Comparison of ENCODE assay signal across 18 mouse cellular contexts in the genomic region with DNA sequence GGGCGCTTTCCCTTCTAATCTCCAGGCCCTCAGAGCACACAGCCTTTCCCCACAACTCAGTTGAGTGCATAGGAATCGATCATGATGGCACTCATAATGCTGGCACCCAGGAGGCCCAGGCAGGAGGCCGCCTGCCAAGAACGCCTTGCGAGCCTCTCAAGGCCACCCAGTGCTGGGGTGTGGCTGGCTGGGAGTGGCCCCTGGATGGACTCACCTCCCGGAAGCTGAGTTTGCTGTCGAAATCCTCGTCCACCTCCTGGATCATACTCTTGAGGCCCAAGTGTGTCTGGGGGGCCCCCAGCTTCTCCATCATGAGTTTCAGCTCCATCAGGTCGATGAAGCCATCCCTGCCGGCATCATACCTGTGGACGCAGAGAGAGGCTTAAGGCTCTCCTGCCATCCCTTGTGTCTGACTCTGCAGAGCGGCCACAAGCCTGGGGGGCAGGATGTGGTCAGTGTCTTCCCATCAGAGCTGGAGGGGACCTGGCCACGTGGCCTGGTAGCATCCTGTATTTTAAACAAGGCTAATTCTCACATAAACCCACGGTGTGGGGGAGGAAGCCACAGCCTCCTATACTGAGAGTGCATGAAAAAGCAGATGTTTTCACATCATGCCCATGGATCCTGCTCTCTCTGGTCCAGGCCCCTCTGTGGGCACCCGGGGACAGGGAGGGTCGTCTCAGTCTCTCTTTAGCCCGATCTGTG. TPM values are rescaled to one million over a fixed set of nuclear protein-coding genes. Genes with fewer than 3 reads are reported as not detected.
DNase-seq lines count a peak whose midpoint lies in the region; ATAC-seq and TF ChIP-seq lines count a peak whose summit lies in the region.
"Had no signal": no experiment of that assay in that cellular context is flagged by ENCODE, and none has a peak within 500 bp of the region (broad histone marks: within the 10 kb centered on the region; RNA-seq: fewer than 3 reads in every experiment).

No protein-coding gene starts in this region.

- no peak for TF ChIP-seq CTCF in kidney, adult 2 months (conservative IDR thresholded peaks at IDR 0.05; ENCODE audit: insufficient read depth, insufficient read length, low read depth, low read length)

- H3K27me3 ChIP-seq in kidney, adult 2 months (replicated peaks; ENCODE audit: control insufficient read depth, insufficient read depth, low read length): no peaks in the 10 kb centered on the region
- no peaks in the 10 kb centered on the region for H3K27me3 ChIP-seq in kidney, embryonic 14.5 days (ENCODE audit: control insufficient read depth, insufficient read depth, low read length)
- no peaks in the 10 kb centered on the region for H3K27me3 ChIP-seq in megakaryocyte, embryonic 14.5 days (replicated peaks)
- H3K27me3 ChIP-seq: limb, embryonic 15.5 days; midbrain, embryonic 12.5 days; neural tube, embryonic 13.5 days had no signal

- peak; percentile 9 for DNase-seq in kidney, adult 2 months
- no peak for DNase-seq in kidney, postnatal 4 days
- no peak for DNase-seq in thymus, adult 18-20 months
- DNase-seq: heart, adult 2 months; heart, postnatal 4 days; layer of hippocampus, postnatal 36 days; right cerebral cortex, adult 18-20 months had no signal

- no peak overlapping the region for H3K4me3 ChIP-seq in kidney, adult 2 months (ENCODE audit: insufficient read depth, low read depth, low read length)
- H3K4me3 ChIP-seq in kidney, embryonic 14.5 days (ENCODE audit: low read length): no peak overlapping the region
- peak overlapping the region; percentile 62 for H3K4me3 ChIP-seq in megakaryocyte, embryonic 14.5 days (replicated peaks)
- H3K4me3 ChIP-seq: erythroblast, embryonic 14.5 days; heart, adult 2 months; limb, embryonic 15.5 days; midbrain, embryonic 12.5 days; neural tube, embryonic 13.5 days had no signal

- 88% methylated on average over 17 of the region's 17 CpGs for WGBS in kidney, adult 2 months
- 84% methylated on average over 17 of the region's 17 CpGs for WGBS in kidney, embryonic 14.5 days

- TF ChIP-seq POLR2A in kidney, adult 2 months (IDR thresholded peaks at IDR 0.05; ENCODE audit: low read depth, low read length): no peak

- H3K4me1 ChIP-seq in kidney, adult 2 months (ENCODE audit: control insufficient read depth, insufficient read depth, low read length): peaks cover 2% of the 10 kb centered on the region; the same call in 1 of the 2 replicates
- no peaks in the 10 kb centered on the region for H3K4me1 ChIP-seq in kidney, embryonic 14.5 days (ENCODE audit: control insufficient read depth, insufficient read depth, low read length)
- H3K4me1 ChIP-seq in megakaryocyte, embryonic 14.5 days: peaks cover 58% of the 10 kb centered on the region

- ATAC-seq in kidney, embryonic 14.5 days (ENCODE audit: low FRiP score, low TSS enrichment): no peak
- ATAC-seq in CD4-positive, CD25-positive, alpha-beta regulatory T cell, adult 4 months: peak; percentile 79
- ATAC-seq in inflammation-experienced regulatory T-cells, adult 6 months: peak; percentile 82

- H3K4me2 ChIP-seq in kidney, embryonic 14.5 days (replicated peaks; ENCODE audit: low read depth, low read length): no peak overlapping the region
- H3K4me2 ChIP-seq: limb, embryonic 15.5 days; midbrain, embryonic 12.5 days; neural tube, embryonic 13.5 days had no signal

- H3K9me3 ChIP-seq in kidney, embryonic 14.5 days (ENCODE audit: control insufficient read depth, low read length): no peaks in the 10 kb centered on the region
- H3K9me3 ChIP-seq in megakaryocyte, embryonic 14.5 days: no peaks in the 10 kb centered on the region
- H3K9me3 ChIP-seq: limb, embryonic 15.5 days; neural tube, embryonic 13.5 days had no signal

- H3K27ac ChIP-seq in kidney, adult 2 months (ENCODE audit: insufficient read depth, low read depth, low read length): no peak overlapping the region
- H3K27ac ChIP-seq in kidney, embryonic 14.5 days (ENCODE audit: low read depth, low read length): no peak overlapping the region
- H3K27ac ChIP-seq: heart, adult 2 months; kidney, postnatal 0 days; limb, embryonic 15.5 days; midbrain, embryonic 12.5 days; neural tube, embryonic 13.5 days had no signal

- no peaks in the 10 kb centered on the region for H3K36me3 ChIP-seq in kidney, adult 2 months (ENCODE audit: control insufficient read depth, insufficient read depth, low read length)
- peaks cover 9% of the 10 kb centered on the region; the same call in 1 of the 2 replicates for H3K36me3 ChIP-seq in kidney, embryonic 14.5 days (ENCODE audit: control insufficient read depth, insufficient read depth, low read length)
- H3K36me3 ChIP-seq in megakaryocyte, embryonic 14.5 days (replicated peaks; ENCODE audit: low read length): peaks cover 86% of the 10 kb centered on the region

- H3K9ac ChIP-seq in kidney, embryonic 14.5 days (ENCODE audit: low read depth, low read length): no peak overlapping the region
- H3K9ac ChIP-seq: limb, embryonic 15.5 days; midbrain, embryonic 12.5 days; neural tube, embryonic 13.5 days had no signal

RNA-seq across cellular contexts. Expression of a gene that starts 13.0 kb away (rescaled TPM):
- polyA plus RNA-seq in kidney, adult 2 months (2012; rRNA removed): 36.3 and 41.0 TPM in 2 replicates
- polyA plus RNA-seq in kidney, embryonic 14.5 days (2014; fragmentation: Nextera tagmentation; extraction: Ambion mirVana): 29.5 and 30.3 TPM in 2 replicates
- 10 to 100 TPM; 19.8 to 27.0 TPM for polyA plus RNA-seq in CD4-positive, CD25-positive, alpha-beta regulatory T cell, adult 4 months (2017; shearing (Covaris generic))
- 10 to 100 TPM; 26.9 to 64.6 (median 28.4) TPM for polyA plus RNA-seq in inflammation-experienced regulatory T-cells, adult 6 months (2017; shearing (Covaris generic))
- 34.7 and 93.3 TPM in 2 replicates for polyA plus RNA-seq in megakaryocyte, embryonic 14.5 days (2012; ENCODE audit: insufficient read depth, low replicate concordance)

RNA-seq across cellular contexts. Expression of a gene that starts 15.6 kb away (rescaled TPM):
- polyA plus RNA-seq in kidney, adult 2 months (2012; rRNA removed): 0.10 TPM in 1 of 2 replicates, not detected in the other
- not detected in 2 replicates for polyA plus RNA-seq in kidney, embryonic 14.5 days (2014; fragmentation: Nextera tagmentation; extraction: Ambion mirVana)
- not detected for polyA plus RNA-seq in CD4-positive, CD25-positive, alpha-beta regulatory T cell, adult 4 months (2017; shearing (Covaris generic))
- polyA plus RNA-seq in inflammation-experienced regulatory T-cells, adult 6 months (2017; shearing (Covaris generic)): not detected
- polyA plus RNA-seq in megakaryocyte, embryonic 14.5 days (2012; ENCODE audit: insufficient read depth, low replicate concordance): not detected in 2 replicates
- polyA plus RNA-seq: cortical plate, adult 2 months; erythroblast, embryonic 14.5 days; heart, adult 2 months; kidney, postnatal 0 days; limb, embryonic 15.5 days; midbrain, embryonic 12.5 days; neural tube, embryonic 13.5 days; stomach, embryonic 14.5 days had no signal

RNA-seq across cellular contexts. Expression of a gene that starts 35.8 kb away (rescaled TPM):
- 0.52 TPM in 1 of 2 replicates, not detected in the other for polyA plus RNA-seq in kidney, adult 2 months (2012; rRNA removed)
- polyA plus RNA-seq in kidney, embryonic 14.5 days (2014; fragmentation: Nextera tagmentation; extraction: Ambion mirVana): not detected in 2 replicates
- not detected for polyA plus RNA-seq in CD4-positive, CD25-positive, alpha-beta regulatory T cell, adult 4 months (2017; shearing (Covaris generic))
- polyA plus RNA-seq in inflammation-experienced regulatory T-cells, adult 6 months (2017; shearing (Covaris generic)): not detected
- polyA plus RNA-seq in megakaryocyte, embryonic 14.5 days (2012; ENCODE audit: insufficient read depth, low replicate concordance): not detected in 2 replicates
- polyA plus RNA-seq: erythroblast, embryonic 14.5 days; limb, embryonic 15.5 days; midbrain, embryonic 12.5 days; neural tube, embryonic 13.5 days; stomach, embryonic 14.5 days had no signal
